22 mouse cellular contexts compared by ENCODE assay signal in the genomic region with DNA sequence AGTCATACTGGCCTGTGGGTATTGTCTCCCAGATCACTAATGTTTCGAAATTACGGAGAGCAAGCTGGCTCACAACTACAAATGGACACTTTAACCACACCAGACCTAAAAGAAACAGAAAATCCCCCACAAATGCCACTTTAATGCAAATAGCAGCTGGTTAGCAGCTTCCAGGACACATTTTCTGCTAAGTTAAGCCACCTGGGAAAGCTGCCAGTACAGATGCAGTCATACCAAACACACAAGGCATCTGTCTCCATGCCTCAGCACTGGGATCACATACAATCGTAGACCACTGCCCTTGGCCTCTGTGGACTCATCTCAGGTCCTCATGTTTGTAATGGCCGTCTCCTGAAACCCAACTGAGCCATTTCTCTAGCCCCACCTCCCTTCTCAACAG. TPM values are rescaled to one million over a fixed set of nuclear protein-coding genes. Genes with fewer than 3 reads are reported as not detected.
"Had no signal": no experiment of that assay in that cellular context is flagged by ENCODE, and none has a peak within 500 bp of the region (broad histone marks: within the 10 kb centered on the region; RNA-seq: fewer than 3 reads in every experiment).

No protein-coding gene starts in this region.

- H3K27me3 ChIP-seq: limb, embryonic 13.5 days; liver, embryonic 15.5 days; midbrain, embryonic 13.5 days; neural tube, embryonic 15.5 days had no signal

- H3K4me3 ChIP-seq: limb, embryonic 13.5 days; liver, embryonic 15.5 days; midbrain, embryonic 13.5 days; neural tube, embryonic 15.5 days had no signal

- DNase-seq: kidney, adult 9 months; kidney, postnatal 36 days; layer of hippocampus, adult 9-11 months; lung, adult 2 months; lung, postnatal 36 days; spleen, adult 18-20 months; thymus, adult 2 months; thymus, postnatal 25 days had no signal

- H3K4me2 ChIP-seq: limb, embryonic 13.5 days; liver, embryonic 11.5 days; liver, embryonic 15.5 days; midbrain, embryonic 13.5 days; neural tube, embryonic 15.5 days had no signal

- H3K27ac ChIP-seq: kidney, postnatal 0 days; limb, embryonic 13.5 days; liver, embryonic 15.5 days; midbrain, embryonic 13.5 days; neural tube, embryonic 15.5 days had no signal

RNA-seq across cellular contexts. Expression of a gene that starts 17.6 kb away (rescaled TPM):
- total RNA-seq: layer of hippocampus, adult 18-20 months; megakaryocyte progenitor cell, adult 5-6 weeks had no signal
- polyA plus RNA-seq: liver, embryonic 15.5 days; midbrain, embryonic 13.5 days; midbrain, postnatal 0 days; neural tube, embryonic 11.5 days; stomach, embryonic 14.5 days had no signal

RNA-seq across cellular contexts. Expression of a gene that starts 42.6 kb away (rescaled TPM):
- total RNA-seq: layer of hippocampus, adult 18-20 months; megakaryocyte progenitor cell, adult 5-6 weeks had no signal
- polyA plus RNA-seq: intestine, embryonic 16.5 days; liver, embryonic 11.5 days; liver, embryonic 15.5 days; lung, postnatal 0 days; midbrain, embryonic 13.5 days; neural tube, embryonic 11.5 days; stomach, embryonic 14.5 days; urinary bladder, adult 2 months had no signal
